16 mouse cellular contexts compared by ENCODE assay signal in genomic region chr5:122687391-122687790, GRCm38 (mm10).
"Had no signal": no experiment of that assay in that cellular context is flagged by ENCODE, and none has a peak within 500 bp of the region (broad histone marks: within the 10 kb centered on the region; RNA-seq: fewer than 3 reads in every experiment).

No protein-coding gene starts in this region.

- H3K4me3 ChIP-seq: liver, embryonic 13.5 days; liver, embryonic 15.5 days; megakaryocyte, embryonic 14.5 days; midbrain, embryonic 13.5 days; midbrain, embryonic 15.5 days; neural tube, embryonic 12.5 days; stomach, embryonic 15.5 days had no signal

- H3K27me3 ChIP-seq: liver, embryonic 13.5 days; liver, embryonic 15.5 days; midbrain, embryonic 13.5 days; midbrain, embryonic 15.5 days; neural tube, embryonic 12.5 days; stomach, embryonic 15.5 days had no signal

- H3K9ac ChIP-seq: liver, embryonic 13.5 days; liver, embryonic 15.5 days; liver, postnatal 0 days; midbrain, embryonic 13.5 days; midbrain, embryonic 15.5 days; neural tube, embryonic 12.5 days; stomach, embryonic 15.5 days had no signal

- H3K27ac ChIP-seq: liver, embryonic 13.5 days; liver, embryonic 15.5 days; macrophage; midbrain, embryonic 13.5 days; midbrain, embryonic 15.5 days; neural tube, embryonic 12.5 days; stomach, embryonic 15.5 days; stomach, postnatal 0 days had no signal

- ATAC-seq: liver, postnatal 0 days; lung, postnatal 0 days; midbrain, embryonic 13.5 days; midbrain, embryonic 15.5 days had no signal

- DNase-seq: liver, embryonic 13.5 days; liver, postnatal 0 days; lung, postnatal 36 days; right cerebral cortex, postnatal 14 days; thymus, postnatal 14 days; thymus, postnatal 36 days had no signal

- H3K4me1 ChIP-seq: midbrain, embryonic 13.5 days; midbrain, embryonic 15.5 days; stomach, embryonic 15.5 days had no signal

- H3K4me2 ChIP-seq: liver, embryonic 13.5 days; liver, embryonic 15.5 days; midbrain, embryonic 11.5 days; midbrain, embryonic 13.5 days; midbrain, embryonic 15.5 days; neural tube, embryonic 12.5 days; stomach, embryonic 15.5 days had no signal

- H3K9me3 ChIP-seq: liver, embryonic 13.5 days; liver, embryonic 15.5 days; midbrain, embryonic 13.5 days; midbrain, embryonic 15.5 days; neural tube, embryonic 12.5 days; stomach, embryonic 15.5 days had no signal

- H3K36me3 ChIP-seq: liver, embryonic 13.5 days; liver, embryonic 15.5 days; midbrain, embryonic 13.5 days; midbrain, embryonic 15.5 days; neural tube, embryonic 12.5 days; stomach, embryonic 15.5 days had no signal
